Mouse (Mus musculus) bone marrow macrophage, adult 2 months (primary cell): Measurements from ENCODE around the gene Lpar1. TPM values are rescaled to one million over a fixed set of nuclear protein-coding genes. Genes with fewer than 3 reads are reported as not detected.

ENCODE experiments used
- H3K27ac ChIP-seq: 2 replicates; pipeline ENCODE4 v1.5.1; 2012; ENCODE audit warnings: low read depth, low read length; ENCODE audit not compliant: insufficient read depth
- H3K4me1 ChIP-seq: 2 replicates; pipeline ENCODE4 v1.6.1; 2012; ENCODE audit warnings: low read length; ENCODE audit not compliant: control insufficient read depth, insufficient read depth
- H3K4me3 ChIP-seq: 2 replicates; pipeline ENCODE4 v1.5.1; 2012; ENCODE audit warnings: mild to moderate bottlenecking, low read length, moderate library complexity; ENCODE audit not compliant: insufficient read depth
- CTCF ChIP-seq: IDR thresholded peaks from 2 replicates; pipeline ENCODE4 v1.5.1; 2012; ENCODE audit warnings: low read depth, mild to moderate bottlenecking, low read length, moderate library complexity
- POLR2A ChIP-seq: IDR thresholded peaks from 2 replicates; pipeline ENCODE4 v1.6.1; 2012; ENCODE audit warnings: mild to moderate bottlenecking, low read depth, low read length, borderline replicate concordance
- polyA plus RNA-seq: library from polyadenylated mRNA; stranded (reverse); fragments of >200 nt; gene quantifications from 2 replicates; pipeline ENCODE4 v1.2.4, GENCODE M21; 2012; ENCODE audit not compliant: missing spikeins, insufficient read depth, insufficient read length

Gene Lpar1
- polyA plus RNA-seq, 1 experiment: 5.5 TPM

DNA sequence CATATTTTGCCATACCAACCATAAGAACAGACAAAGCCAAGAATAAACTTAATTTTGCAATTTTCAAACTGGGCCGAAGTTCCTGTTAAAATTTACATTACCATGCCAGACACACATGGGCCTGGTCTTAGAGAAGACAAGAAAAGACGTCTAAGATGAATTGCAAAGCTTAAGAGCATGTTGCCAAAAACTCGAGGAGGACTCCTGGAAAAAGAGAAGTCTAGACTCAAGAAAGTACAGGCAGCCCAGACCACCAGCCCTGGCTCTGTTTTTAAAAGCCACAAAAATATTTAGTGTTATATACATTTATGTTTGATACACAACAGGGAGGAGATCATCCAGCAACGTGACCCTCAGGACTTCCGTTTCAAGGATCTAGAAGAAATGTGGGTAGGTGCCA is 37.5 kb downstream of the Lpar1 start:
- Histone ChIP-seq H3K4me3 (no peak overlapping the region), H3K4me1 (no peaks in the 10 kb centered on the region), H3K27ac (no peak overlapping the region)
- TF ChIP-seq POLR2A: no peak
- TF ChIP-seq CTCF: no peak

DNA sequence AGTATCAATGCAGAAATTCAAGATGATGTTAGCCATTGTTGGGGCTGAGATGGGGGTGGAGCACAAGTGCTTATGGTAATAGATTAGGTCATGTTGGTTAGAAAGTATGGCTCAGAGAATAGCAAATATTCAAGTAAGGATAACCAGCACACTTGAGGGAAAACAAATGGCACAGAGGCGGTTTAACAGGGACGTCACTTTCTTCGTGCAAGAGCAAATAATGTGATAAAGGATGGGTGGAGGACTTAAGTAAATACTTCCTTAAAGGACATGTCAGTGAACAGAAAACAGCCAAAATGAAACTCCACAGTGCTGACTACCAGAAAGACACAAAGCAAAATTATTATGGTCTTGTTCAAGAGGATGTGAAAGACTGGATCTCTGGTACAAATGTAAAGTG is 42.1 kb downstream of the Lpar1 start:
- Histone ChIP-seq H3K4me3 (no peak overlapping the region), H3K27ac (no peak overlapping the region), H3K4me1 (peaks cover 8% of the 10 kb centered on the region)
- no peak for TF ChIP-seq POLR2A
- no peak for TF ChIP-seq CTCF

DNA sequence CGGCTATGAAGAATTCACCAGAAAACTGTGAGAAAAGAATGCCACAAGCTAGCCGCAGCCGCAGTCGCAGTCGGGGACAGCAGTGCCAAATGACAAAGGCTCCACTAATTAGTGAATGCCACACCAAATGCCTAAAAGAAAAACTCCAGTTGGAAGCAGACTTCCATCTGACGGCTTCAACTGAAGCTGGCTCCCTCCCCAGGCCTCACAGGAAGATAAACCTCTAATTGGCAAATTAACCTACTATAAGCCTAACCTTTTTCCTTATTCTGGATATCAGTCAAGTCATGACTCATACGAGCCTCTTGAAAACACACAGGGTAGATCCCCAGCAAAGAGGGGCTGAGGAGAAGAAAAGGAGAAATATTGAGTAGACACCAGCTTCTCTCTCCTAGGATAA is 44.9 kb downstream of the Lpar1 start:
- Histone ChIP-seq H3K4me3 (no peak overlapping the region), H3K4me1 (peaks cover 21% of the 10 kb centered on the region), H3K27ac (no peak overlapping the region)
- TF ChIP-seq CTCF (no peak), POLR2A (no peak)

DNA sequence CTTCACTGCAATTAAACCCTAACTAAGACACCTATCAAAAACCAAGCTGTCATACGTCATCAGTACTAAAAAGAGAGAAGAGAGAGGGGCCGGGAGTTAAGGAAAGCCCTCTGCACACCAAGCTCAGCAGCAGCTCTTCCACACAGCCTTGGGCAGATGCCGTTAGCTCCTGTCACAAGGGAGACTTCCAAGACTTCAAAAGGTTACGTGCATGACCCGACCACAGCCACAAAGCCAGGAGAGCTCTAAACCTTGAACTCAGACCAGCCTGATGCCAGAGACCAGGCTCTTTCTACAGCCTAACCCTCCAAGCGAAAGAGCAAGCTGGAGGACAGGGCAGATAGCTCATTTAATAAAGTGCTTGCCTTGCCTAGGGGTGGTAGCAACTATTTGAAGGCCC is 46.2 kb downstream of the Lpar1 start:
- no peak overlapping the region for H3K4me3 ChIP-seq
- H3K27ac ChIP-seq: no peak overlapping the region
- H3K4me1 ChIP-seq: peaks cover 28% of the 10 kb centered on the region
- no peak for TF ChIP-seq CTCF
- no peak for TF ChIP-seq POLR2A

DNA sequence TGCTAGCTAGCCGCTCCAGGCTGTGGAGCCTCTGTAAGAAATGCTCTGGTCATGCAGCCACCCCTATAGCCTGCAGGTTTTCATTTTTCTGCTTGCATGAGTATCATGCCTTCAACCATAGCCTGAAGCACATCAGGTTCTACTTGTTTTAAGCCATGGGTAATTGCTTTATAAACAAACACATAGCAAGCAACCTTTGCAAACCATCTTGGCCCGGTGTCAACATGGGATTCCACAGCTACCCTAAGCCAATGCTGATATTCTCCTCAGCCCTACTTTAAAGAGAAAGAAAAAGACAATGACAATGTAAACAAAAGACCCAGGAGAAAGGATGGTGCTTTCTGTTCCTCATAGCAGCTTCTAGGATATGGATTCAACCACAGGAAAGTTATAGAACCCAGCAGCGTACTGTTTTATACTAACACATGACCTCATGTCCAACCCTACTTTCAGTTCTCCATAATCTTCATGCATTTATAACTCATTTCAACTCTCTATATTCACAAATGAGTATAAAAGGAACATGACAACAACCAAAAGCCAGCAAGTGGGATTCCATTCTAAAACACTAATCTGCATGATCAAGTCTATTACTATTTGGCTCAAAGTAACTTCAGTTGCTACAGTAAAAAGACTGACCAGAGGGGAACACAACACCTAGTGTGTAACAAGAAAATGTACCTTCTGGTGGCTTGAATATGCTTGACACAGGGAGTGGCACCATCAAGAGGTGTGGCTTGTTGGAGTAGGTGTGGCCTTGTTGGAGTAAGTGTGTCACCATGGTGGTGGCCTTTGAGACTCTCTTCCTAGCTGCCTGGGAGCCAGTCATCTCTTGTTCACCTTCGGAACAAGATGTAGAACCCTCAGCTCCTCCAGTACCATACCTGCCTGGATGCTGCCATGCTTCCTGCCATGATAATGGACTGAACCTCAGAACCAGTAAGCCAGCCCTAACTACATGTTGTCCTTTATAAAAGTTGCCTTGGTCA is 46.9 kb downstream of the Lpar1 start:
- peaks cover 28% of the 10 kb centered on the region for H3K4me1 ChIP-seq
- TF ChIP-seq CTCF (no peak), POLR2A (no peak)
- no peak overlapping the region for H3K4me3 ChIP-seq
- H3K27ac ChIP-seq: peak overlapping the region; percentile 61

DNA sequence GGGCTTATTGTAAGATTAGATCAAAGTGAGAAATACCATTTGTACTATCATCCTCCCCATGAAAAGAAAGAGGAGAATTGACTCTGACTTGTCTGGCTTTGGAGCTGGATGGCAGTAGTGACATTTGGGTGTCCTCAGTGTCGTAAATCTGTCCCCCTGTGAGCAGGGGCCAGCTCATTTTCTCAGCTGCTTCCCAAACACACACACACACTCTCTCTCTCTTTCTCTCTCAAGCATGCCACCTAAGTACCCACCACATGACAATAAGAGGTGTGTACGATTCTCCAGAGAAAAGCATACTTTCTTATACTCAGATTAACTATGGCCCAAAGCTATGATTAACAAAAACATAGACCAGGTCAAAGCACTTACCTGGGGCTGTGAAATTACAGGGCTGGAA is 49.4 kb downstream of the Lpar1 start:
- no peak overlapping the region for H3K27ac ChIP-seq
- H3K4me1 ChIP-seq: peaks cover 28% of the 10 kb centered on the region
- TF ChIP-seq POLR2A (no peak), CTCF (no peak)
- H3K4me3 ChIP-seq: no peak overlapping the region

DNA sequence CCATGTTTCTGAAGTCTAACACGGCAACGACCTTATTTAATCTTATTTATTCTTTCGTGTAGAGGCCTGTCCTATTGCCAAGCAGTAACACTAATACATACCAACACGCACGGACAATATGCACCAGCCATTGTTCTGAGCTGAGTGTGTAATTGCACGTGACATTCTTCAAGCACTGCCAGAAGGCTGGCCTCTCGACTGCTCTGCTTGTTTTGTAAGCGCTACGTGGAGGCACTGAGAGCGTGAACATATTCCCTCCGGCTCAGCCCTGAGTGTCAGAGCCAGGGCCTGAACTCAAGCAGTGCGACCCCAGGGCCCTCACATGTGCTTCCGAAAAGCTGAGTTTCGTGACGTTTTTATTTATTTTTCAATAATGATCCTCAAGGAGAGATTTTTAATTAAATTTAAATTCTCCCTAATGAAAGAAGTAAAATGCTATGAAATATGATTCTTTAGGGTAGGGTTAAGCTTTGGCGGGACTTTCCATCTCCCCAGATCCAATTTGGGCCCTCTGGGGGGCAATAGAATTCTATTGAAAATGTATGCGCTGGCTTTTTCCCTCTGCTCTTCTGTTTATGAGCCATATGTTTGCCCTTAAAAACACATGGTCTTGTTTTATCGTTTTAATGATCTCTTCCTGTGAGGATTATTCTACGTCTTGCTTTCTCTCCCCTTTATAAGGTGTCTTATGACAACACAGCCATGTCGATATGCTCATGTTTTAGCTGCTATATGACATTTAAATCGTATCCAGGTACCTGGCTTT is 52.5 kb downstream of the Lpar1 start:
- Histone ChIP-seq H3K4me3 (no peak overlapping the region), H3K27ac (no peak overlapping the region), H3K4me1 (peaks cover 16% of the 10 kb centered on the region)
- TF ChIP-seq CTCF (no peak), POLR2A (no peak)

DNA sequence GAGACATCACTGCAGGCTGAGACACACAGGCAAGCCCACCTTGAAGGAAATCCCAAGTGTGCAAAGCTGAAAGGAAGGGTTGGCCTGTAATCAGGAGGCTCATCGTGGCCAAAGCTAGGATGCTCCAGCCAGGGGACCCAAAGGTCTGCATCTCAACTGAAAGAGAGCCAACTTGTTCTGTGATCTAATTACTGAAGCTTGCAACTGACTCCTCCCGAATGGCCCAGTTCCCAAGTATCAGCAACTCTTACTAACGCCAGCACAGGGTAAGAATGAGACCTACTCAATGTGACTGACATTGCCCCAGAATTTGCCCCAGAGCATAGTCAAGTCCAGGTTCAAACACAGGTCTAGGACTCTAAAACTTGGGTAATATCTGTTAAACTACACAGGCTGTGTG is 53.9 kb downstream of the Lpar1 start:
- Histone ChIP-seq H3K4me3 (no peak overlapping the region), H3K4me1 (peaks cover 8% of the 10 kb centered on the region; the same call in 1 of the 2 replicates), H3K27ac (no peak overlapping the region)
- TF ChIP-seq POLR2A (no peak), CTCF (no peak)

DNA sequence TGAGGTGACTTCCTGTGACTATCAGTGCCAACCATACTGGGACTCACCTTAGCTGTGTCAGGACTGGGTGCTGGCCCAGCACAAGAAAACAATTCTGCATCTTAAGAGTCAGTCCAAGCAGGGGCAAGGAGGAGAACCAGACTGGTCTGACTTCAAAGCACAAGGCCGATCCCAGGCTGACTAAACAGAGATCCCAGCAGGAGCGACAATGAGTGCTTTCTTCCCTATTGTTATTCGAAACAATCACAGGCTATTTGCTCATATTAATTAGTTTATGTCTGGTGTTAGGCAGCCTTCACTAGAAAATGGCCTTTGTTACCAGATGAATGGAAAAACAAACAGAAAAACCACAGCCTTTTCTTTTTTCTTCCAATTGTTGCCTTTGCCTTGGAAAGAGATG is 54.5 kb downstream of the Lpar1 start:
- TF ChIP-seq POLR2A: no peak
- TF ChIP-seq CTCF: no peak
- no peak overlapping the region for H3K27ac ChIP-seq
- H3K4me3 ChIP-seq: no peak overlapping the region
- H3K4me1 ChIP-seq: peaks cover 8% of the 10 kb centered on the region; the same call in 1 of the 2 replicates

DNA sequence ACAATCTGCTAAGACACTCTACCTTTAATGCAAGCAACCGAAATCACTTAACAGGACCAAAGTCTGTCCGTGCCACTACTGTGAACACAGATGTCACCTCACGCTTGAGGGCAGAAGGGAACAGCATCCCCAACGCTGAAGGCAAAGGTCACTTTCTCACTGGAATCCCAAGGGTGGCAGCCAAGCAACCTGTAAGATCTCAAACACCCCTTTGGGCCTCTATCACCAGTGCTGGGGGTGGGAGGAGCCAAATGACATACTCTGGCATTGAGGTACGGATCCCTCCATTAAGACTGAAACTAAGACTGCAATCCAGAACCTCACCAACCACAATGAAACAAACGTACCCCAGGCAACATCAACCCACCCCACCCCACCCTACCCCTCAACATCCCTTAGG is 55.0 kb downstream of the Lpar1 start:
- H3K4me3 ChIP-seq: no peak overlapping the region
- TF ChIP-seq CTCF (no peak), POLR2A (no peak)
- H3K27ac ChIP-seq: no peak overlapping the region
- H3K4me1 ChIP-seq: peaks cover 7% of the 10 kb centered on the region; the same call in 1 of the 2 replicates
